Mouse (Mus musculus) mesoderm, embryonic 11.5 days (tissue): Measurements from ENCODE around the gene Ciapin1.
"Not testable (repeated sequence)": the region's sequence is repeated elsewhere in the genome, so short reads cannot be mapped to it uniquely, and the experiment has no call there.

Experiments
- DNase-seq: peaks from one replicate; pipeline ENCODE4 v3.0.0-alpha.2; 2012; ENCODE audit warnings: low read depth, low spot score

The Ciapin1 gene

GRCm38 (mm10) chr8:94857346-94858173, 19.4 kb upstream of the Ciapin1 start, which contains the start of gene Polr2c:
Polr2c (plus strand) TSS chr8:94857450.
- DNase-seq = peak; percentile 88

- DNase-seq = no peak
These were observed 18.8 kb upstream of the Ciapin1 start for GRCm38 (mm10) chr8:94857011-94857345.

GRCm38 (mm10) chr8:94854761-94855160, 16.6 kb upstream of the Ciapin1 start:
- not testable (repeated sequence) for DNase-seq

GRCm38 (mm10) chr8:94850049-94850448, 11.9 kb upstream of the Ciapin1 start:
- no peak for DNase-seq

GRCm38 (mm10) chr8:94841183-94841582, 3.0 kb upstream of the Ciapin1 start:
- DNase-seq = no peak

GRCm38 (mm10) chr8:94838600-94838999, 442 bp upstream of the Ciapin1 start:
- DNase-seq = no peak

- DNase-seq = no peak
These were observed 1.5 kb downstream of the Ciapin1 start for GRCm38 (mm10) chr8:94836456-94837240.

GRCm38 (mm10) chr8:94835751-94836150, 2.4 kb downstream of the Ciapin1 start:
- not testable (repeated sequence) for DNase-seq

GRCm38 (mm10) chr8:94833901-94834405, 4.2 kb downstream of the Ciapin1 start:
- DNase-seq = not testable (repeated sequence)

GRCm38 (mm10) chr8:94828284-94828683, 9.9 kb downstream of the Ciapin1 start:
- DNase-seq = no peak

GRCm38 (mm10) chr8:94826210-94826609, 11.9 kb downstream of the Ciapin1 start:
- no peak for DNase-seq

GRCm38 (mm10) chr8:94825170-94825569, 13.0 kb downstream of the Ciapin1 start:
- DNase-seq = no peak

GRCm38 (mm10) chr8:94822637-94823560, 15.3 kb downstream of the Ciapin1 start:
- DNase-seq = peak; percentile 65

GRCm38 (mm10) chr8:94821381-94821780, 16.8 kb downstream of the Ciapin1 start:
- DNase-seq = no peak

- no peak for DNase-seq
These were observed 17.6 kb downstream of the Ciapin1 start for GRCm38 (mm10) chr8:94820553-94820952.

GRCm38 (mm10) chr8:94819671-94820179, 18.4 kb downstream of the Ciapin1 start:
- DNase-seq = no peak

GRCm38 (mm10) chr8:94817933-94818332, 20.2 kb downstream of the Ciapin1 start:
- DNase-seq = no peak

- DNase-seq = peak; percentile 44
These were observed 23.6 kb downstream of the Ciapin1 start for GRCm38 (mm10) chr8:94814556-94814955.

- DNase-seq = peak; percentile 90
These were observed 25.5 kb downstream of the Ciapin1 start for GRCm38 (mm10) chr8:94812645-94813098.

- no peak for DNase-seq
These were observed 26.5 kb downstream of the Ciapin1 start for GRCm38 (mm10) chr8:94811654-94812053.

GRCm38 (mm10) chr8:94810855-94811254, 27.3 kb downstream of the Ciapin1 start:
- no peak for DNase-seq
